Mouse (Mus musculus): Measurements from ENCODE around the gene Pip5k1b.

GRCm38 (mm10) chr19:24502736-24503421 is 52.8 kb downstream of the Pip5k1b start:
- TF ChIP-seq POLR2A (IDR thresholded peaks at IDR 0.05; ENCODE audit: low read depth, low read length) (no peak), CTCF (IDR thresholded peaks at IDR 0.05; ENCODE audit: extremely low read depth, insufficient read length, insufficient replicate concordance, low read depth, low read length) (no peak)

Data from small intestine, adult 2 months (tissue).